Mouse (Mus musculus) cerebellum, adult 18-20 months (tissue): Measurements from ENCODE around the gene Serpinb1c.
A peak's percentile ranks its signal among the peaks of the same experiment; 100 is the strongest.
"Not testable (repeated sequence)": the region's sequence is repeated elsewhere in the genome, so short reads cannot be mapped to it uniquely, and the experiment has no call there.

Experiments used
- DNase-seq, 2 experiments: peaks; one replicate each; pipeline ENCODE4 v3.0.0; 2021

The Serpinb1c gene

GRCm38 (mm10) chr13:32864529-32864928, 33.5 kb downstream of the Serpinb1c start:
- not testable (repeated sequence) for DNase-seq

- DNase-seq = no peak
These were observed 34.6 kb downstream of the Serpinb1c start for GRCm38 (mm10) chr13:32863456-32863855.

GRCm38 (mm10) chr13:32860821-32861220, 37.2 kb downstream of the Serpinb1c start:
- DNase-seq = no peak

GRCm38 (mm10) chr13:32853073-32853472, 44.9 kb downstream of the Serpinb1c start:
- no peak for DNase-seq

- DNase-seq = no peak
These were observed 45.5 kb downstream of the Serpinb1c start for GRCm38 (mm10) chr13:32852539-32852938.

GRCm38 (mm10) chr13:32851967-32852366, 46.0 kb downstream of the Serpinb1c start:
- DNase-seq = peak; percentile 33

GRCm38 (mm10) chr13:32850668-32851404, 47.2 kb downstream of the Serpinb1c start, which contains the start of gene Serpinb1a:
Gene Serpinb1a, minus strand, starts transcription at chr13:32851185.
- no peak for DNase-seq

- no peak for DNase-seq
These were observed 47.9 kb downstream of the Serpinb1c start for GRCm38 (mm10) chr13:32850156-32850555.

- DNase-seq = no peak
These were observed 48.4 kb downstream of the Serpinb1c start for GRCm38 (mm10) chr13:32849531-32850123.

GRCm38 (mm10) chr13:32849092-32849491, 48.9 kb downstream of the Serpinb1c start:
- DNase-seq = no peak

GRCm38 (mm10) chr13:32846221-32846620, 51.8 kb downstream of the Serpinb1c start:
- DNase-seq = no peak

- no peak for DNase-seq
These were observed 56.7 kb downstream of the Serpinb1c start for GRCm38 (mm10) chr13:32841349-32841748.

- DNase-seq = no peak
These were observed 58.7 kb downstream of the Serpinb1c start for GRCm38 (mm10) chr13:32839314-32839713.

GRCm38 (mm10) chr13:32834513-32834912, 63.5 kb downstream of the Serpinb1c start:
- DNase-seq = no peak

GRCm38 (mm10) chr13:32833237-32833636, 64.8 kb downstream of the Serpinb1c start:
- no peak for DNase-seq

GRCm38 (mm10) chr13:32832776-32833175, 65.2 kb downstream of the Serpinb1c start:
- no peak for DNase-seq

GRCm38 (mm10) chr13:32831505-32832273, 66.3 kb downstream of the Serpinb1c start:
- DNase-seq = no peak
